Mouse (Mus musculus) embryonic stem cell, embryonic (primary cell): Measurements from ENCODE around the gene Plcd1.

Experiments used
- CTCF ChIA-PET, 4 experiments: fragments of 300-600 bp in 2 of 4; fragments of 350-600 bp in 2 of 4; sonication (Branson Sonifier 250); formaldehyde crosslinking; loops; one replicate each; lab custom pipeline; 2022; ENCODE audit warnings: inconsistent platforms in 2 of 4; lab: Charles Lee
- POLR2A ChIA-PET, 4 experiments: fragments of 300-600 bp in 2 of 4; fragments of 350-600 bp in 2 of 4; sonication (Branson Sonifier 250); formaldehyde crosslinking; loops; one replicate each; lab custom pipeline; 2022; ENCODE audit warnings: antibody characterized with exemption in 4 of 4, inconsistent platforms in 1 of 4; lab: Charles Lee

Gene Plcd1

DNA sequence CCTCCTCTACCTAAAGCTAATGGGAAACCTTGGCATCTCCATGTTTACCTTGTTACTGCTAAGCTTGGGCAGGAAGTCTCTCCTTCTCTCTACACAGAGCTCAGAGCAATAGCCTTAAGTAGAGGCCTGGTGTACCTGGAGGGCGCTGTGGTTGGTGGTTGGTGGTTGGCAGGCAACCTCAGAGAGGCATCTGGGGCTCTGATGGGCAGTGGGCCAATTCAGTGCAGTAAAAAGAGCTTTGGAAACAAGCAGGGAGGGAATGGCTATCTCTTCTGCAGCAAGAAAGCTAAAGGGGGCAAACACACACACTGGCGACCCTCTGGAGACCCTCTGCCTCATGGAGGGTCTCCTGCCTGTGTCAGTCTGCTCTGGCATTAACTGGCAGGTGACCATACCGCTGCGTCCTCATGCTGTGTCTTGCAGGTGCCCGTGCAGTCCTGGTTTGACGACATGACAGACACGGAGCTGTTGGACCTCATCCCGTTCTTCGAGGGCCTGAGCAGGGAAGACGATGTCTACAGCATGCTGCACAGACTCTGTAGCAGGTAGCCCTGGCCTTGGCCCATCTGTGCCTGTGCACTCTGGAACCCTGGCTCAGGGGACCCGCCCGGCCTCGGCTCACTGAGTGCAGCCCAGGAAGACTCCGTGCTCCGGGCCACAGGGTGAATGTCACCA, 53.1 kb downstream of the Plcd1 start:
- POLR2A ChIA-PET: interaction anchor here in 3 of 4 experiments (0.5 to 1.3 kb wide), 4 partner anchors 8 to 16 kb away, joined by 3 to 5 read pairs (median 3); no protein-coding TSS in a partner anchor
- CTCF ChIA-PET: interaction anchor here in 1 of 4 experiments (0.5 kb wide), 1 partner anchor 188 kb away, joined by 3 read pairs; no protein-coding TSS in a partner anchor

- POLR2A ChIA-PET: no interaction called here
- CTCF ChIA-PET: no interaction called here
These were observed 54.7 kb downstream of the Plcd1 start for GRCm38 (mm10) chr9:119038574-119038973.

GRCm38 (mm10) chr9:119037076-119037730, 56.1 kb downstream of the Plcd1 start:
- ChIA-PET CTCF (interaction anchor here in 1 of 4 experiments (0.5 to 1.5 kb wide), 4 partner anchors 15 to 428 kb away, joined by 3 to 5 read pairs (median 3); partner anchors contain the start of gene Vill), POLR2A (interaction anchor here in 1 of 4 experiments (0.8 to 1.0 kb wide), 3 partner anchors 28 to 151 kb away, joined by 3 to 4 read pairs (median 3); no protein-coding TSS in a partner anchor)

DNA sequence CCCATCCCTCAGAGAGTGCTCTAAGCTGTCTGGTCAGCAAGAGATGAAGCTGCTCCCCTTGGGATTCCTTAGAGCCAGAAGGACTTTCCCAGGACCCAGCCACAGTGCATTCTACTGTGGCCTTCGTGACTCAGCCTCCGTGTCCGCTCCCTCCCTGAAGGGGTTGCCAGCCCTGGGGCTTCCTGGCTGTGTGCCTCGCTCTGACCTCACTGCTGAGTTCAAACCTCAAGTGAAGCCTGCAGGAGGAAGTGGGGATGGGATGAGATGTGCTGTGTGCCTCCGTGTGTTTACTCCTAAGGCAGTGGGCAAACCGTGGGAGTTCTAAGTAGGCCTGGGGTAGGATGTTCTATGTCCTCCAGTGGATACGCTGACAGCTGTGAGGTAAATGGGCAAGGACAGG, 57.5 kb downstream of the Plcd1 start:
- ChIA-PET POLR2A (interaction anchor here in 1 of 4 experiments (1.4 kb wide), 1 partner anchor 31 kb away, joined by 5 read pairs; no protein-coding TSS in a partner anchor), CTCF (interaction anchor here in 3 of 4 experiments (0.7 to 2.0 kb wide), 3 partner anchors 9 to 115 kb away, joined by 3 to 10 read pairs (median 5); no protein-coding TSS in a partner anchor)

DNA sequence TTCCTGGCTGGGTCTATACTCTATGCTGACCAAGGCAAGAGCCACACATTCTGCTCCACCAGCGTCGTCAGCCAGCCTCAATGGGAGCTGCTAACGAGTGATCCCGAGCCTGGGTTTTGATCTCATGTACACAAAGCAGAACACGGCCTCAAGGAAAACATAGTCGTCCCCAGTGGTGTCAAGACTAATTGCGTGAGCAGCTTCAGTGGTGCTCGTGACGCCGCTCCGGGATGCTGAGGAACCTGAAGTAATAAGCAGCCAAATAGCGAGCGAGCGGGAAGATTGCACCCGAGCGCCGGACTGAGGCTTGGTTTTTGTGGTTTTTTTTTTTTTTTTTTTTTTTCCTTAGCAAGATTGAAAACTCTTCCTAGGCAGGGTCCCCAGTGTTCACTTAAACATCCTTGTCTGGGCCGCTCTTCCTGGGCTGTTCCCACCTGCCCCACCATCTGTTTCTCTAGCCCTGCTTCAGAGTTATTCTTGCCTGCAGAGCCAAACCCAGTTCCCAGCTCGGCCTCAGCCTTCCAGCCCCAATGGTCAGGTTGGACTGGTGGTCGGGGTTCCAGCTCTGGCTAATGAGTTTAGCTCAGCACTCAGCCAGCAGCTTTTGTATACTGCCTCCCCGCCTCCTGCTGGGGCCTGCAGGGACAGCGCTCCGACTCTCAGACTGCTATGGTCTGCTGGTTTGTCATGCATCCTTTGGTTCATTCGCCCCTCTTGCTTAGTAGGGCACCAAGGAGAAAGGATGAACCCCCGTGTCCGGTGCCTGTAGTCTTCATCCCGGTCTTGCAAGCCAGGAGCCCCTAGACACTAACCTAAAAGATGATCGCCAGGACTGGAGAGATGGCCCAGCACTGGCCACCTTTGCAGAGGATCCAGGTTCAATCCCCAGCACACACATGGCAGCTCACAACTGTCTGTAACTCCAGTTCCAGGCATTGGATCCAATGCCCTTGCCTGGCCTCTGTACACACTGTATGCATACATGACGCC, 58.3 kb downstream of the Plcd1 start:
- CTCF ChIA-PET: interaction anchor here in 3 of 4 experiments (0.7 to 2.0 kb wide), 5 partner anchors 9 to 114 kb away, joined by 3 to 10 read pairs (median 3); no protein-coding TSS in a partner anchor
- POLR2A ChIA-PET: interaction anchor here in 3 of 4 experiments (0.6 to 2.0 kb wide), 6 partner anchors 10 to 523 kb away, joined by 3 to 11 read pairs (median 4); no protein-coding TSS in a partner anchor

DNA sequence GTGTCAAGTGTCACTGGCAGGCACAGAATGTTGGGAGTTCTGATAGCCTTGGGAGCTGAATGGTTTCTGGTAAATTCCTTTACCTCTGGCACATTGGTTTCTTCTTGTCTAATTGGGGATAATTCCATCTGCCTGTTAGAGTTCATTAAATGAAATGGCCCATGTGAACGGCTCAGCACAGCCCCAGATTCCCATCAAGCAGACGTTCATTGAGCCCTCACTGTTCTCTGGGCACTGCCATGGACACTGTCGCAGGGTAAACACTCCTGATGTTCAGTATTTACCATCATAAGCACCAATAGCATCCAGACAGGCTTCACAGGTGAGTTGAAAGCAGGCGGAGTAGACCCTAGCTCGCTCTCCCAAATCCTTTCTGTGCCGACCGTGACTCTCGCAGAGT, 59.2 kb downstream of the Plcd1 start:
- ChIA-PET POLR2A (interaction anchor here in 1 of 4 experiments (0.7 to 2.0 kb wide), 2 partner anchors 10 to 524 kb away, joined by 4 to 11 read pairs; no protein-coding TSS in a partner anchor), CTCF (interaction anchor here in 2 of 4 experiments (0.7 to 2.0 kb wide), 3 partner anchors 31 to 113 kb away, joined by 3 to 10 read pairs (median 5); no protein-coding TSS in a partner anchor)

DNA sequence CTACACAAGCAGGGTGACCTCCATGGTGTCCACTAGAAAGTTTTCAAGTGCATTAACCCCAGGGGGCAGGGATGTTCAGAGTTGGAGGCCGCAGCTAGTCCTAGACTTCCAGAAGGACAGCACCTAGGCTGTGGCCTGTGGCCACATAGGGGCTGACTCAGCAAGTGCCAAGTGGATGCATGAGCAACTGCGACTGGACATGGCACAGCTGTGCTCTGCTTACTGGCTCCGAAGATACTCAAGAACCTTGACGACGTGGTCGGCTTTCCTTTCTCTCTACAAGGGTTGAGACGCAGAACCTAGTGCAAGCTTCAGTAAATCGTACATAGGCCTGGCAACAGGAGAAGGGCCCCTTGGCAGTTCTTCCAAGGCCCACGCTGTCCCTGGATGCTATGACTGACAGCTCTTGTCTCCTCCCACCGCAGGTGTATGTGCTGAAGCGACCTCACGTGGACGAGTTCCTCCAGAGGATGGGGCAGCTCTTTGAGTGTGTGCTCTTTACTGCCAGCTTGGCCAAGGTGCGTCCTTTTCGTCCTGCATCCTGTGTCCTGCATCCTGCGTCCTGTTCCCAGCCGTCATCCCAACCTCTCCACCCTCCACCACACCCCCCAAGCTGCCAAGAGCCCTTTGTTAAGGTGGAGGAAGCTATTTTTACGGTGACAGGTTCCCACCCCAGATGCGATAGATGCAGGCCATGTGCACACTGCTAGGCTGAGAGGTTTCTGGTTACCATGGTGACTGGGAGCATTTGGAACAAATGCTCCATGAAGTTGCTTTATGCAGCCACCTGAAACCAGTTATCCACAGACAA, 60.0 kb downstream of the Plcd1 start:
- CTCF ChIA-PET: interaction anchor here (0.9 to 2.3 kb wide), 6 partner anchors 10 to 993 kb away, joined by 3 to 10 read pairs (median 6); no protein-coding TSS in a partner anchor
- POLR2A ChIA-PET: interaction anchor here in 3 of 4 experiments (0.6 to 2.3 kb wide), 7 partner anchors 9 to 108 kb away, joined by 3 to 8 read pairs (median 4); partner anchors contain the start of gene Ctdspl (in 1 of the 3)

- ChIA-PET CTCF (interaction anchor here (0.9 to 2.3 kb wide), 6 partner anchors 9 to 993 kb away, joined by 3 to 10 read pairs (median 6); no protein-coding TSS in a partner anchor), POLR2A (interaction anchor here in 3 of 4 experiments (1.1 to 2.3 kb wide), 6 partner anchors 9 to 108 kb away, joined by 3 to 8 read pairs (median 5); partner anchors contain the start of gene Ctdspl (in 1 of the 3))
These were observed 60.8 kb downstream of the Plcd1 start for GRCm38 (mm10) chr9:119032538-119032937.

DNA sequence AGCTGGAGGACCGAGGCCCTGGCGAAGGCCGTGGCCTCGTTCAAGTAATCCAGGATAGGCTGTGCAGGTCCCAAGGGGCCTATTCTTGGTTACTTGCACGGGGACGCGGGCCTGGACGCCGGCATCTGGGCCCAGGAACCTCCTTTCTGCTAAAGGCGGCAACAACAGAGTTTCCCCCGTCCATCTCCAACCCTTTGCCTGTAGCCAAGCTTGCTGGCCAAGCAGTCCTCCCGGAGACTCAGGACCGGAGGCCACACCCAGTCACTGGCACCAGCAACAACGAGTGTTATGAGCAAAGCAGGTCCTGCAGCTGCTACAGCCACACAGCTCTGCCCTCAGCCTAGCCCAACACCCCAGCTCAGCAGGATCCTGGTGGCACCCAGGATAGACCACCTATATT, 61.5 kb downstream of the Plcd1 start:
- POLR2A ChIA-PET: interaction anchor here in 3 of 4 experiments (1.1 to 2.3 kb wide), 5 partner anchors 9 to 107 kb away, joined by 3 to 8 read pairs (median 5); partner anchors contain the start of gene Ctdspl (in 1 of the 3)

DNA sequence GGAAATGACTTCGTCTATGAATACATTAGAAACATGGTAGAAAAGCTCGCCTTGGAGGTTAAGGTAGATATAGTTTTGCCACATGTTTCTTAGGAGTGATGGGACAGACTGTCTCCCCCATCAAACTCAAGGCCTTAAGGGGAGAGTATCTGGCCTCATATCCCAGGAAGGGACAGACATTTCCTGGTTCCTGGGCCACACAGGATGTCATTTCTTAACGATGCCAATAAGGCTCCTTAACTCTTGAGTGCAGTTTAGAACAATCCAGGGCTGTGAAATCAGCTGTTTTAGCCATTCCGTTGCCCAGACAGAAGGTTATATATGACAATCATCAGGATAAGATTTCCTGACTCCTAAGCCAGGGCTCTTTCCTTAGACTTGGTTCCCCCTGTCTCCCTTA, 62.3 kb downstream of the Plcd1 start:
- ChIA-PET CTCF (interaction anchor here in 3 of 4 experiments (0.6 to 2.3 kb wide), 3 partner anchors 106 to 110 kb away, joined by 4 to 9 read pairs (median 9); no protein-coding TSS in a partner anchor), POLR2A (interaction anchor here in 1 of 4 experiments (2.3 kb wide), 1 partner anchor 105 kb away, joined by 5 read pairs; no protein-coding TSS in a partner anchor)

More for the DNA sequence above, 61.5 kb downstream of the Plcd1 start:
- CTCF ChIA-PET: interaction anchor here (1.6 to 2.3 kb wide), 4 partner anchors 111 kb away, joined by 4 to 10 read pairs (median 8); no protein-coding TSS in a partner anchor

DNA sequence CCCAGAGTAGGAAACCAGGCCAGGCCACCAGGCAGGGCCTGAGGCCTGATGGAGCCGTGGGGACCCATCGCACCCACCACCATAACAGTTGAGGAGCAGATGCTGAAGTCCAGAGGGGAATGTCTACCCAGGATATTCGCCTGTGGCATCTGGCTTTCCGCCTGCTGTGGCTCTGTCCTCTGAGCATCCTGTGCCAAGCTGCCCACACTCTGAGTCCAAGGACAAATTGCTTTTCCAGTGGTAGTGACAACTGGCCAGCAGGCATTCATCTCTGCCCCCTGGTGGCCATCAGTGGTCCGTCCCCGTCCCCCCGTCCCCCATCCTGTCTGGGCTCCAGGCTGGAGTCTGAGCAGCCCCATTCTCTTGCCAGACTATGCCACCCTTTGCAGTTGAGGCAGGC, 63.7 kb downstream of the Plcd1 start:
- CTCF ChIA-PET: interaction anchor here in 3 of 4 experiments (2.3 to 5.1 kb wide), 3 partner anchors 109 kb away, joined by 9 to 27 read pairs (median 9); no protein-coding TSS in a partner anchor
- POLR2A ChIA-PET: no interaction called here

- ChIA-PET POLR2A (no interaction called here), CTCF (interaction anchor here (0.5 to 5.1 kb wide), 7 partner anchors 24 to 528 kb away, joined by 3 to 27 read pairs (median 5); no protein-coding TSS in a partner anchor)
These were observed 64.8 kb downstream of the Plcd1 start for GRCm38 (mm10) chr9:119028226-119029195.

- CTCF ChIA-PET: interaction anchor here in 2 of 4 experiments (1.9 to 5.1 kb wide), 2 partner anchors 107 kb away, joined by 5 to 27 read pairs; no protein-coding TSS in a partner anchor
These were observed 66.0 kb downstream of the Plcd1 start for GRCm38 (mm10) chr9:119027337-119027736.

GRCm38 (mm10) chr9:119025832-119026331, 67.4 kb downstream of the Plcd1 start:
- CTCF ChIA-PET: interaction anchor here (0.6 to 5.1 kb wide), 20 partner anchors 10 to 1309 kb away, joined by 3 to 27 read pairs (median 4); no protein-coding TSS in a partner anchor
- POLR2A ChIA-PET: interaction anchor here in 2 of 4 experiments (0.7 kb wide), 3 partner anchors 27 to 930 kb away, joined by 3 to 4 read pairs (median 4); partner anchors contain the start of gene Vill (in 1 of the 2)

More at GRCm38 (mm10) chr9:119027337-119027736, 66.0 kb downstream of the Plcd1 start:
- POLR2A ChIA-PET: no interaction called here
